14 mouse cellular contexts compared by ENCODE assay signal in the genomic region with DNA sequence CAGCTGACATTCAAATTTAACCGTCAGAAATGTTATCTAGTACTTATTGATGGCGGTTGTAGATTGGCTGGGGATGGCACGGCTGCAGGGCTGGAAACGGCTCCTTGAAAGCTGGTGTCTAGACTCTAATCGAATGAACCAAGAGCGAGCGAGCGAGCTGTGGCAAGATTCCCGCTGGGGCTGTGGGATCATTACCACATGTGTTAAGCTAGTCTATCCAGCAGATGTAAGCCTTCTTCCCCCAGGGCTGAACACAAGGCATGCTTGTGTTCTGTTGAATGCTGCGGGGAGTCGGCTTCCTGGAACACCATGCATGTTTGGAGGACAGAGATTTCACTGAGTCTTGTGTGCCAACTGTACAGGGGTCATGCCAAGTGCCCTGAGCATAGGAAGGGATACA. TPM values are rescaled to one million over a fixed set of nuclear protein-coding genes. Genes with fewer than 3 reads are reported as not detected.
DNase-seq lines count a peak whose midpoint lies in the region; ATAC-seq and TF ChIP-seq lines count a peak whose summit lies in the region.
"Had no signal": no experiment of that assay in that cellular context is flagged by ENCODE, and none has a peak within 500 bp of the region (broad histone marks: within the 10 kb centered on the region; RNA-seq: fewer than 3 reads in every experiment).

No protein-coding gene starts in this region.

- no peaks in the 10 kb centered on the region for H3K4me1 ChIP-seq in heart, postnatal 0 days (ENCODE audit: control insufficient read depth, insufficient read depth)
- H3K4me1 ChIP-seq in hindbrain, postnatal 0 days (ENCODE audit: insufficient read depth, low read length): peaks cover 4% of the 10 kb centered on the region; the same call in 1 of the 2 replicates
- H3K4me1 ChIP-seq: lung, embryonic 15.5 days; neural tube, embryonic 12.5 days had no signal

- no peak for DNase-seq in heart, postnatal 0 days (ENCODE audit: low spot score)
- no peak for DNase-seq in heart, adult 8-10 months (ENCODE audit: low spot score)
- peak; percentile 68 for DNase-seq in MN1 (ENCODE audit: low spot score)
- DNase-seq in embryo, embryonic 10.5 days (ENCODE audit: low spot score): peak; percentile 59
- DNase-seq in hindbrain, postnatal 0 days (ENCODE audit: low spot score): peak; percentile 74
- DNase-seq in cerebellum, postnatal 4 days (ENCODE audit: low spot score in 2 of 2): no peak
- no peak for DNase-seq in ovary, adult 18-20 months (ENCODE audit: low spot score)
- DNase-seq: cerebellum, adult 11-12 months had no signal

- H3K4me3 ChIP-seq in heart, postnatal 0 days (ENCODE audit: low read depth, low read length): no peak overlapping the region
- no peak overlapping the region for H3K4me3 ChIP-seq in hindbrain, postnatal 0 days (ENCODE audit: low read length)
- H3K4me3 ChIP-seq: lung, embryonic 15.5 days; neural tube, embryonic 12.5 days had no signal

- TF ChIP-seq EP300 in heart, postnatal 0 days (IDR thresholded peaks at IDR 0.05; ENCODE audit: low read depth): no peak

- no peak overlapping the region for H3K9ac ChIP-seq in heart, postnatal 0 days (replicated peaks; ENCODE audit: low read depth, low read length)
- H3K9ac ChIP-seq in hindbrain, postnatal 0 days (replicated peaks; ENCODE audit: low read length): no peak overlapping the region
- H3K9ac ChIP-seq: lung, embryonic 15.5 days; neural tube, embryonic 12.5 days had no signal

- H3K9me3 ChIP-seq in heart, postnatal 0 days (replicated peaks; ENCODE audit: control insufficient read depth, low read length): no peaks in the 10 kb centered on the region
- no peaks in the 10 kb centered on the region for H3K9me3 ChIP-seq in hindbrain, postnatal 0 days (ENCODE audit: low read length)
- H3K9me3 ChIP-seq: lung, embryonic 15.5 days; neural tube, embryonic 12.5 days had no signal

- H3K27ac ChIP-seq in heart, postnatal 0 days (ENCODE audit: low read depth): no peak overlapping the region
- no peak overlapping the region for H3K27ac ChIP-seq in hindbrain, postnatal 0 days
- H3K27ac ChIP-seq: lung, embryonic 15.5 days; neural tube, embryonic 12.5 days had no signal

- peaks cover 34% of the 10 kb centered on the region for H3K27me3 ChIP-seq in heart, postnatal 0 days (ENCODE audit: control insufficient read depth, insufficient read depth, low read length)
- no peaks in the 10 kb centered on the region for H3K27me3 ChIP-seq in hindbrain, postnatal 0 days (ENCODE audit: insufficient read depth, low read length)
- H3K27me3 ChIP-seq: lung, embryonic 15.5 days; neural tube, embryonic 12.5 days had no signal

- ATAC-seq in heart, postnatal 0 days (ENCODE audit: insufficient read depth, low read depth): 0 out of 2 replicates have a peak, but pooled peaks have one; percentile 17
- ATAC-seq in hindbrain, postnatal 0 days: peak; percentile 63
- no peak for ATAC-seq in activated CD4-positive, CD25-positive, alpha-beta regulatory T cell, adult 4 months

- H3K36me3 ChIP-seq in heart, postnatal 0 days (replicated peaks; ENCODE audit: control insufficient read depth, insufficient read depth, low read length): no peaks in the 10 kb centered on the region
- no peaks in the 10 kb centered on the region for H3K36me3 ChIP-seq in hindbrain, postnatal 0 days (ENCODE audit: insufficient read depth, low read length)
- H3K36me3 ChIP-seq: lung, embryonic 15.5 days; neural tube, embryonic 12.5 days had no signal

- TF ChIP-seq CTCF in heart, postnatal 0 days (IDR thresholded peaks at IDR 0.05; ENCODE audit: low read depth): no peak
- TF ChIP-seq CTCF in hindbrain, postnatal 0 days (IDR thresholded peaks at IDR 0.05; ENCODE audit: low read depth): no peak

- no peak overlapping the region for H3K4me2 ChIP-seq in heart, postnatal 0 days (ENCODE audit: low read depth, low read length)
- H3K4me2 ChIP-seq in hindbrain, postnatal 0 days (ENCODE audit: low read depth, low read length): no peak overlapping the region
- H3K4me2 ChIP-seq: lung, embryonic 15.5 days; neural tube, embryonic 12.5 days had no signal

- WGBS in heart, postnatal 0 days: 71% methylated on average over 11 of the region's 11 CpGs
- 47% methylated on average over 11 of the region's 11 CpGs for WGBS in hindbrain, postnatal 0 days

RNA-seq across cellular contexts. Expression of gene Faim2, which starts 18.6 kb away (rescaled TPM):
- total RNA-seq in heart, postnatal 0 days (2014; rRNA removed; ENCODE audit: low replicate concordance): not detected in 2 replicates
- polyA plus RNA-seq in heart, postnatal 0 days (2015; fragmentation: Nextera tagmentation; extraction: Ambion mirVana): 0.11 TPM in 1 of 2 replicates, not detected in the other
- under 1 TPM in 3 of 4 experiments, not detected in 1; 0.13 to 0.25 (median 0.14) TPM for total RNA-seq in heart, adult 8-10 months (2022)
- 30.5 and 33.4 TPM in 2 replicates for total RNA-seq in hindbrain, postnatal 0 days (2014; rRNA removed)
- 54.6 and 57.9 TPM in 2 replicates for polyA plus RNA-seq in hindbrain, postnatal 0 days (2015; fragmentation: Nextera tagmentation; extraction: Ambion mirVana)
- under 1 TPM in 1 of 2 experiments, not detected in 1; 0.07 TPM for polyA plus RNA-seq in activated CD4-positive, CD25-positive, alpha-beta regulatory T cell, adult 4 months (2017; shearing (Covaris generic))
- total RNA-seq: hematopoietic stem cell, adult 5-6 weeks had no signal

RNA-seq across cellular contexts. Expression of gene Aqp2, which starts 32.3 kb away (rescaled TPM):
- not detected in 2 replicates for total RNA-seq in heart, postnatal 0 days (2014; rRNA removed; ENCODE audit: low replicate concordance)
- polyA plus RNA-seq in heart, postnatal 0 days (2015; fragmentation: Nextera tagmentation; extraction: Ambion mirVana): not detected in 2 replicates
- not detected for total RNA-seq in heart, adult 8-10 months (2022)
- not detected in 2 replicates for total RNA-seq in hindbrain, postnatal 0 days (2014; rRNA removed)
- polyA plus RNA-seq in hindbrain, postnatal 0 days (2015; fragmentation: Nextera tagmentation; extraction: Ambion mirVana): 0.10 TPM in 1 of 2 replicates, not detected in the other
- polyA plus RNA-seq in activated CD4-positive, CD25-positive, alpha-beta regulatory T cell, adult 4 months (2017; shearing (Covaris generic)): not detected
- total RNA-seq: hematopoietic stem cell, adult 5-6 weeks had no signal
- polyA plus RNA-seq: neural tube, embryonic 12.5 days had no signal

RNA-seq across cellular contexts. Expression of gene Aqp5, which starts 44.0 kb away (rescaled TPM):
- not detected in 2 replicates for total RNA-seq in heart, postnatal 0 days (2014; rRNA removed; ENCODE audit: low replicate concordance)
- 0.25 and 0.40 TPM in 2 replicates for polyA plus RNA-seq in heart, postnatal 0 days (2015; fragmentation: Nextera tagmentation; extraction: Ambion mirVana)
- under 1 TPM in 3 of 4 experiments, not detected in 1; 0.26 to 0.57 (median 0.37) TPM for total RNA-seq in heart, adult 8-10 months (2022)
- total RNA-seq in hindbrain, postnatal 0 days (2014; rRNA removed): 3.8 and 5.5 TPM in 2 replicates
- polyA plus RNA-seq in hindbrain, postnatal 0 days (2015; fragmentation: Nextera tagmentation; extraction: Ambion mirVana): 1.1 TPM in 2 replicates
- not detected for polyA plus RNA-seq in activated CD4-positive, CD25-positive, alpha-beta regulatory T cell, adult 4 months (2017; shearing (Covaris generic))
- total RNA-seq: hematopoietic stem cell, adult 5-6 weeks had no signal

RNA-seq across cellular contexts. Expression of gene Aqp6, which starts 54.6 kb away (rescaled TPM):
- not detected in 2 replicates for total RNA-seq in heart, postnatal 0 days (2014; rRNA removed; ENCODE audit: low replicate concordance)
- not detected in 2 replicates for polyA plus RNA-seq in heart, postnatal 0 days (2015; fragmentation: Nextera tagmentation; extraction: Ambion mirVana)
- total RNA-seq in heart, adult 8-10 months (2022): under 1 TPM in 2 of 4 experiments, not detected in 2; 0.17 to 0.41 TPM
- 0.14 and 0.26 TPM in 2 replicates for total RNA-seq in hindbrain, postnatal 0 days (2014; rRNA removed)
- 0.33 and 0.50 TPM in 2 replicates for polyA plus RNA-seq in hindbrain, postnatal 0 days (2015; fragmentation: Nextera tagmentation; extraction: Ambion mirVana)
- not detected for polyA plus RNA-seq in activated CD4-positive, CD25-positive, alpha-beta regulatory T cell, adult 4 months (2017; shearing (Covaris generic))
- total RNA-seq: adrenal gland, adult 18-20 months; hematopoietic stem cell, adult 5-6 weeks had no signal
- polyA plus RNA-seq: lung, embryonic 15.5 days; spleen, adult 2 months had no signal

Comparison
In these comparisons a context has a peak if more than half of its experiments do, and no peak if none do; other contexts are left out.
1. DNase-seq: peak in MN1 (single experiment), embryo, embryonic 10.5 days (single experiment) and hindbrain, postnatal 0 days (single experiment); none in heart, postnatal 0 days (single experiment), heart, adult 8-10 months (single experiment), cerebellum, postnatal 4 days (0 of 2) and ovary, adult 18-20 months (single experiment).
2. RNA of gene Faim2, which starts 18.6 kb away (total RNA-seq): 30.5 to 33.4 TPM in hindbrain, postnatal 0 days; 0.13 to 0.25 TPM in heart, adult 8-10 months and not detected in heart, postnatal 0 days; every median in the first group is over 10 times any median in the second.